Mouse (Mus musculus) CH12.LX (cell line): ENCODE data around the gene Ctnnd2.

Experiments
- CTCF ChIP-seq, 2 experiments: IDR thresholded peaks in 1 of 2; conservative IDR thresholded peaks in 1 of 2; 2 replicates each; pipeline ENCODE4 v1.5.1; 2011 to 2012; ENCODE audit warnings: low read depth in 2 of 2, low read length in 2 of 2, improper control_type of control experiment in 1 of 2, inconsistent platforms in 1 of 2, mild to moderate bottlenecking in 1 of 2, moderate library complexity in 1 of 2
- NELFE ChIP-seq: IDR thresholded peaks from 2 replicates; pipeline ENCODE4 v1.6.1; 2011; ENCODE audit warnings: low read depth, low read length, improper control_type of control experiment
- POLR2A ChIP-seq: IDR thresholded peaks from 2 replicates; pipeline ENCODE4 v1.6.1; 2011; ENCODE audit warnings: low read depth, mild to moderate bottlenecking, improper control_type of control experiment, low read length

- TF ChIP-seq CTCF (conservative IDR thresholded peaks at IDR 0.05 in 1 of 2, IDR thresholded peaks at IDR 0.05 in 1 of 2; ENCODE audit: low read depth in 2 of 2, low read length in 2 of 2): no peak
- no peak for TF ChIP-seq POLR2A
- no peak for TF ChIP-seq NELFE
Observed at GRCm38 (mm10) chr15:30384386-30384785, 212.0 kb downstream of the Ctnnd2 start.
